ENCODE assay signal across 18 mouse cellular contexts in the genomic region with DNA sequence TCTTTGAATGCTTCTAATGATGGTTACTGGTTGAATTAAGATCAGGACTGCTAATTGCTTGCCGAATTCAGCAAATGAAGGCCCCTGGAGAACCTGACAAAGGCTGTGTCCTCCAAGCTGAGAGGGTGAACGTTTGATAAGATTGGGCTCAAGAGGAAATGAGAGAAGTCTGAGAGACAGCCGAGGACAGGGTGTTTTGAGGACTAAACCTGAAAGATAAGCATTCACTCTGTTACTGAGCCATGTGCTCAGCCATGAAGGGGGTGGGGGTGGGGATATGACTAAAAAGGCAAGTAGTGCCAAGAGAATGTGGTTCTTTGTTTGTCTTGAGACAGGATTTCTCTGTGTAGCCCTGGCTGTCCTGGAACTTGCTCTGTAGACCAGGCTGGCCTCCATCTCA. TPM values are rescaled to one million over a fixed set of nuclear protein-coding genes. Genes with fewer than 3 reads are reported as not detected.
DNase-seq lines count a peak whose midpoint lies in the region; ATAC-seq and TF ChIP-seq lines count a peak whose summit lies in the region.
"Had no signal": no experiment of that assay in that cellular context is flagged by ENCODE, and none has a peak within 500 bp of the region (broad histone marks: within the 10 kb centered on the region; RNA-seq: fewer than 3 reads in every experiment).

No protein-coding gene starts in this region.

- ATAC-seq in forebrain, postnatal 0 days = no peak
- ATAC-seq in forebrain, embryonic 15.5 days (replicated peaks) = no peak
- ATAC-seq in megakaryocyte, adult 5-6 weeks (ENCODE audit: poor library complexity, severe bottlenecking) = no peak
- ATAC-seq in liver, embryonic 16.5 days (ENCODE audit: low read depth) = peak; percentile 19; the same call in 1 of the 2 replicates

- 48% methylated on average over 3 of the region's 3 CpGs for WGBS in forebrain, postnatal 0 days
- WGBS in forebrain, embryonic 15.5 days = 44% methylated on average over 3 of the region's 3 CpGs
- 12% methylated on average over 3 of the region's 3 CpGs for WGBS in liver, embryonic 16.5 days (ENCODE audit: insufficient replicate concordance)

- no peaks in the 10 kb centered on the region for H3K36me3 ChIP-seq in forebrain, postnatal 0 days (ENCODE audit: insufficient read depth)
- H3K36me3 ChIP-seq in forebrain, embryonic 15.5 days = no peaks in the 10 kb centered on the region
- no peaks in the 10 kb centered on the region for H3K36me3 ChIP-seq in megakaryocyte, embryonic 14.5 days (replicated peaks; ENCODE audit: low read length)
- no peaks in the 10 kb centered on the region for H3K36me3 ChIP-seq in liver, embryonic 16.5 days (ENCODE audit: control insufficient read depth, insufficient read depth)
- H3K36me3 ChIP-seq: forebrain, embryonic 12.5 days; midbrain, embryonic 12.5 days had no signal

- DNase-seq in forebrain, postnatal 0 days = no peak
- DNase-seq in NIH3T3 (ENCODE audit: low read depth) = peak; percentile 22
- no peak for DNase-seq in ovary, postnatal 36 days (ENCODE audit: low spot score)
- no peak for DNase-seq in layer of hippocampus, adult 11-12 months (ENCODE audit: low spot score)

- no peaks in the 10 kb centered on the region for H3K4me1 ChIP-seq in forebrain, postnatal 0 days (ENCODE audit: insufficient read depth)
- H3K4me1 ChIP-seq in forebrain, embryonic 15.5 days = peaks cover 4% of the 10 kb centered on the region; the same call in 1 of the 2 replicates
- peaks cover 26% of the 10 kb centered on the region for H3K4me1 ChIP-seq in megakaryocyte, embryonic 14.5 days
- peaks cover 9% of the 10 kb centered on the region for H3K4me1 ChIP-seq in liver, embryonic 16.5 days (ENCODE audit: control insufficient read depth, low read depth, low read length)
- H3K4me1 ChIP-seq: forebrain, embryonic 12.5 days had no signal

- no peaks in the 10 kb centered on the region for H3K9me3 ChIP-seq in forebrain, postnatal 0 days (ENCODE audit: low read length)
- no peaks in the 10 kb centered on the region for H3K9me3 ChIP-seq in forebrain, embryonic 15.5 days
- no peaks in the 10 kb centered on the region for H3K9me3 ChIP-seq in megakaryocyte, embryonic 14.5 days
- no peaks in the 10 kb centered on the region for H3K9me3 ChIP-seq in liver, embryonic 16.5 days (replicated peaks; ENCODE audit: control insufficient read depth, low read length)
- H3K9me3 ChIP-seq: forebrain, embryonic 12.5 days; midbrain, embryonic 12.5 days had no signal

- H3K4me3 ChIP-seq in forebrain, postnatal 0 days (ENCODE audit: low read depth, low read length) = no peak overlapping the region
- no peak overlapping the region for H3K4me3 ChIP-seq in forebrain, embryonic 15.5 days
- H3K4me3 ChIP-seq in megakaryocyte, embryonic 14.5 days (replicated peaks) = peak overlapping the region; percentile 88
- H3K4me3 ChIP-seq in liver, embryonic 16.5 days (ENCODE audit: low read depth, low read length) = peak overlapping the region; percentile 35
- H3K4me3 ChIP-seq: forebrain, embryonic 12.5 days; midbrain, embryonic 12.5 days had no signal

- no peak overlapping the region for H3K27ac ChIP-seq in forebrain, postnatal 0 days (ENCODE audit: low read depth, low read length)
- H3K27ac ChIP-seq in forebrain, embryonic 15.5 days (replicated peaks) = no peak overlapping the region
- no peak overlapping the region for H3K27ac ChIP-seq in liver, embryonic 16.5 days (ENCODE audit: low read length)
- H3K27ac ChIP-seq: forebrain, embryonic 12.5 days; midbrain, embryonic 12.5 days had no signal

- no peak overlapping the region for H3K9ac ChIP-seq in forebrain, postnatal 0 days
- H3K9ac ChIP-seq in forebrain, embryonic 15.5 days (replicated peaks) = no peak overlapping the region
- peak overlapping the region; percentile 10; the same call in 1 of the 2 replicates for H3K9ac ChIP-seq in liver, embryonic 16.5 days (ENCODE audit: low read depth, low read length)
- H3K9ac ChIP-seq: forebrain, embryonic 12.5 days; midbrain, embryonic 12.5 days had no signal

- no peaks in the 10 kb centered on the region; the same call in 1 of the 2 replicates for H3K27me3 ChIP-seq in forebrain, postnatal 0 days (ENCODE audit: insufficient read depth, low read length)
- no peaks in the 10 kb centered on the region for H3K27me3 ChIP-seq in forebrain, embryonic 15.5 days
- peaks cover 16% of the 10 kb centered on the region for H3K27me3 ChIP-seq in megakaryocyte, embryonic 14.5 days (replicated peaks)
- H3K27me3 ChIP-seq in liver, embryonic 16.5 days (ENCODE audit: control insufficient read depth, insufficient read depth, low read depth, low read length) = no peaks in the 10 kb centered on the region
- H3K27me3 ChIP-seq: forebrain, embryonic 12.5 days had no signal

- 0 out of 2 replicates have a peak overlapping the region, but pooled peaks have one; percentile 36 for H3K4me2 ChIP-seq in forebrain, postnatal 0 days (ENCODE audit: low read depth)
- H3K4me2 ChIP-seq in forebrain, embryonic 15.5 days (replicated peaks) = no peak overlapping the region
- peak overlapping the region; percentile 63 for H3K4me2 ChIP-seq in liver, embryonic 16.5 days (ENCODE audit: low read depth, low read length)

- no peak for TF ChIP-seq CTCF in forebrain, postnatal 0 days (IDR thresholded peaks at IDR 0.05; ENCODE audit: low read depth)

RNA-seq across cellular contexts. Expression of a gene that starts 12.3 kb away (rescaled TPM):
- 14.4 and 16.1 TPM in 2 replicates for total RNA-seq in forebrain, postnatal 0 days (2014; rRNA removed)
- 7.7 and 8.7 TPM in 2 replicates for polyA plus RNA-seq in forebrain, postnatal 0 days (2015; fragmentation: Nextera tagmentation; extraction: Ambion mirVana)
- 21.4 and 22.7 TPM in 2 replicates for polyA plus RNA-seq in forebrain, embryonic 15.5 days (2015; fragmentation: Nextera tagmentation; extraction: Ambion mirVana)
- polyA plus RNA-seq in megakaryocyte, embryonic 14.5 days (2012; ENCODE audit: insufficient read depth, low replicate concordance) = 13.7 and 15.0 TPM in 2 replicates
- 12.7 and 13.5 TPM in 2 replicates for total RNA-seq in megakaryocyte, adult 5-6 weeks (2015)
- total RNA-seq in megakaryocyte, adult 5-6 weeks (2017) = 17.3 and 21.2 TPM in 2 replicates
- polyA plus RNA-seq in liver, embryonic 16.5 days (2015; fragmentation: Nextera tagmentation; extraction: Ambion mirVana) = 9.9 and 10.7 TPM in 2 replicates

RNA-seq across cellular contexts. Expression of a gene that starts 13.7 kb away (rescaled TPM):
- total RNA-seq in forebrain, postnatal 0 days (2014; rRNA removed) = 0.85 TPM in 1 of 2 replicates, not detected in the other
- polyA plus RNA-seq in forebrain, postnatal 0 days (2015; fragmentation: Nextera tagmentation; extraction: Ambion mirVana) = 0.35 and 1.4 TPM in 2 replicates
- 0.47 and 0.60 TPM in 2 replicates for polyA plus RNA-seq in forebrain, embryonic 15.5 days (2015; fragmentation: Nextera tagmentation; extraction: Ambion mirVana)
- polyA plus RNA-seq in megakaryocyte, embryonic 14.5 days (2012; ENCODE audit: insufficient read depth, low replicate concordance) = 9.6 TPM in 1 of 2 replicates, not detected in the other
- 1,595 and 1,972 TPM in 2 replicates for total RNA-seq in megakaryocyte, adult 5-6 weeks (2015)
- 1,104 and 1,348 TPM in 2 replicates for total RNA-seq in megakaryocyte, adult 5-6 weeks (2017)
- 303 and 340 TPM in 2 replicates for polyA plus RNA-seq in liver, embryonic 16.5 days (2015; fragmentation: Nextera tagmentation; extraction: Ambion mirVana)
- total RNA-seq: gastrocnemius, postnatal 25 days; left cerebral cortex, postnatal 10 days had no signal
- polyA plus RNA-seq: C2C12 had no signal

RNA-seq across cellular contexts. Expression of a gene that starts 30.5 kb away (rescaled TPM):
- total RNA-seq in forebrain, postnatal 0 days (2014; rRNA removed) = 31.3 and 39.8 TPM in 2 replicates
- polyA plus RNA-seq in forebrain, postnatal 0 days (2015; fragmentation: Nextera tagmentation; extraction: Ambion mirVana) = 47.5 and 55.6 TPM in 2 replicates
- polyA plus RNA-seq in forebrain, embryonic 15.5 days (2015; fragmentation: Nextera tagmentation; extraction: Ambion mirVana) = 55.7 and 60.6 TPM in 2 replicates
- polyA plus RNA-seq in megakaryocyte, embryonic 14.5 days (2012; ENCODE audit: insufficient read depth, low replicate concordance) = 6.4 and 9.2 TPM in 2 replicates
- 12.2 and 20.4 TPM in 2 replicates for total RNA-seq in megakaryocyte, adult 5-6 weeks (2015)
- total RNA-seq in megakaryocyte, adult 5-6 weeks (2017) = 6.8 and 16.1 TPM in 2 replicates
- 51.0 and 54.7 TPM in 2 replicates for polyA plus RNA-seq in liver, embryonic 16.5 days (2015; fragmentation: Nextera tagmentation; extraction: Ambion mirVana)

RNA-seq across cellular contexts. Expression of a gene that starts 51.0 kb away (rescaled TPM):
- total RNA-seq in forebrain, postnatal 0 days (2014; rRNA removed) = not detected in 2 replicates
- polyA plus RNA-seq in forebrain, postnatal 0 days (2015; fragmentation: Nextera tagmentation; extraction: Ambion mirVana) = 0.69 TPM in 2 replicates
- not detected in 2 replicates for polyA plus RNA-seq in forebrain, embryonic 15.5 days (2015; fragmentation: Nextera tagmentation; extraction: Ambion mirVana)
- not detected in 2 replicates for polyA plus RNA-seq in megakaryocyte, embryonic 14.5 days (2012; ENCODE audit: insufficient read depth, low replicate concordance)
- total RNA-seq in megakaryocyte, adult 5-6 weeks (2015) = not detected in 2 replicates
- total RNA-seq in megakaryocyte, adult 5-6 weeks (2017) = not detected in 2 replicates
- polyA plus RNA-seq in liver, embryonic 16.5 days (2015; fragmentation: Nextera tagmentation; extraction: Ambion mirVana) = not detected in 2 replicates
- total RNA-seq: gastrocnemius, postnatal 25 days had no signal
- polyA plus RNA-seq: C2C12; forebrain, embryonic 12.5 days; hindbrain, embryonic 16.5 days; large intestine, adult 2 months; lung, adult 2 months; midbrain, embryonic 12.5 days; neural tube, embryonic 14.5 days; stomach, embryonic 14.5 days had no signal

Comparison
In these comparisons a context has a peak if more than half of its experiments do, and no peak if none do; other contexts are left out.
1. H3K4me3 ChIP-seq: peak in megakaryocyte, embryonic 14.5 days (single experiment) and liver, embryonic 16.5 days (single experiment); none in forebrain, postnatal 0 days (single experiment) and forebrain, embryonic 15.5 days (single experiment).
2. RNA of a gene that starts 13.7 kb away (polyA plus RNA-seq): 303 to 340 TPM in liver, embryonic 16.5 days; 9.6 TPM in megakaryocyte, embryonic 14.5 days, 0.47 to 0.60 TPM in forebrain, embryonic 15.5 days and 0.35 to 1.4 TPM in forebrain, postnatal 0 days; every median in the first group is over 10 times any median in the second.